Mouse (Mus musculus) right cerebral cortex, adult 2 months (tissue): ENCODE data around the gene Atp5f1.

Source experiments
- DNase-seq, 2 experiments: peaks; one replicate each; pipeline ENCODE4 v3.0.0; 2021 to 2022; ENCODE audit warnings: low spot score in 2 of 2

Atp5f1 gene

DNA sequence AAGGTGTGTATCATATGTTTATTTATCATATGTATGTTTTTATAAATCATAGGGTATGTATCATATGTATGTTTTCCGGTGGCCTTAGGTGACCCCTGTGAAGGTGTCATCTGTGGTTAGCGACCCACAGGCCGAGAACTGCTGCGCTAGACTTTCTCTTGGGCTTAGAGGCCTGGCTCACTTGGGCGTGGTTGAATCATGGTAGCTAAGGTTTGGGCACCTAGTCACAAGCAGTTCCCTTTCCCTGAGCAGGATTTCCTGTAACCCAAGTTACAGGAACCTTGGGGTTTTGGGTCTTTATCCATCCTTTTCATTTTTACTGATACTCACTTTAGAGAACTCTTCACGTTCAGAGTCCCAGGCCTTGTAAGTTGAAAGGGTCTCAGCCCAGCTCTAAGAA is 59.6 kb downstream of the Atp5f1 start:
- no peak for DNase-seq

DNA sequence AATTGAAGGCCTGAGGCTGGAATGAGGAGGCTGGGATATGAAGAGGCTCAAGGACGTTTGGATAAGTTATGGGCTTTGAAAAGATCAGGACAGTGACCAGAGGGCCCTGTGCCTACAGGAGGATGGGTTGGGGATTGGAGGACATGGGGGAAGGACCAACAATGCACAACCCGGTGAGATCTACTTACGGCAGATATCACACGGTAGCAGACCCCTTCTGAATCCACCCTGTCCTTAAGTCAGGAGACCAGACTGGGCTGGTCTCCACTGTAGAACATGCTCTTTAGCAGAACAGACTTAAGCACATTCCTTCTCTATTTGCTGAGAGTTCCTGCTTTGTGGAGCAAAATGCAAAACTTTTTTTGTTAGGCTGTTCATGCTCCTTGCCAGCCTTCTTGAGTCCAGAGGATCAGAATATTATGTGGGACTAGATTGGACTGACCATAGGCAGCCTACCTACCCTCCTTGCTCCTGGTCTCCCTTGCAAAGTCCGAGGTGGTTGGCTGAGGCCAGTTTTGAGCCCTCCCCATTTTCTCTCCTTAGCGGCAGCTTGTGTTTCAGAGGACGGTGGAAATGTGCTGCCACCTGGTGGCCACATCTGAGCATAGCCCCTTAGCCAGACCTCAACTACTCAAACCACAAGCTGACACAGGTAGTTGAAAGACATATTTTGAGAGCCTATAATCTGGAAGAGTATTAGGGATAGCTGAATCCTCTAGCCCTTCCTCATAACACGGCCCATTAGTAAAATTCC is 60.3 kb downstream of the Atp5f1 start:
- peak; percentile 84 to 87 for DNase-seq

DNA sequence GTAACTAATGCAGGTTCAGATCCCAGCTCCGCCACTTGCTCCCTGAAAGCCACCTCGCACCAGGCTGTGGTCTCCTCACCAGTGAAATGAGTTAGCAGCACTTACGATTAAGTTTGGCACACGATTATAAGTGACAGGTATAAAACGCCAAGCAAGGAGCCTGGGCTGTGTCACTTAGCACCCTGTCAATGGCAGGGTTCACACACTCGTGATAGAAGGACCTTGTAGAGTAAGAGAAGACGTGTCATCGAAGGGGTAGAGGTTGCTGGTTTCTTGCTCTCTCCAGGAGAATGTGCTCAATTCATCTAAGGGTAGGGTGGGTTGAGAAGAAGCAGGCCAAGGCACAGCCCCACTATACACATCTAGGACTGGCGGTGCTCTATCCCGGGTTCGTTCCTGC is 61.0 kb downstream of the Atp5f1 start:
- no peak for DNase-seq

DNA sequence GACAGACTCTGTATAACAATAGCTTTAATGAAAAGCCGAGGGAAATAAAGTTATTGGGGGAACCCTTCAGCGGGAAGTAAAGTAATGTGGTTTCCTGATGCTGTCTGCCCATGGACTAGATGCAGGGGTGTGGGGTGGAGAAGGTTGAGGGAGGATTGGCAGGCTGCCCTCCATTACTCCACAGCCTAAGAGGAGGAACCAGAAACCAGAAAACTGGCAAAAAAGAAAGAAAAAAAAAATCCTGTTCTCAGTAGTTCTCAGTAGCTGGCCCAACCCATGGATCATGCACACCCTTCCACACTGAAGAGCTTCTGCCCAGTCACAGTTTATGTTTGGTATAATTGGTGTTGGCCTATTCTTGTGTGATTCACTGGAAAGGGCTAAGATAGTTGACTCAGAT is 61.6 kb downstream of the Atp5f1 start:
- DNase-seq = no peak

DNA sequence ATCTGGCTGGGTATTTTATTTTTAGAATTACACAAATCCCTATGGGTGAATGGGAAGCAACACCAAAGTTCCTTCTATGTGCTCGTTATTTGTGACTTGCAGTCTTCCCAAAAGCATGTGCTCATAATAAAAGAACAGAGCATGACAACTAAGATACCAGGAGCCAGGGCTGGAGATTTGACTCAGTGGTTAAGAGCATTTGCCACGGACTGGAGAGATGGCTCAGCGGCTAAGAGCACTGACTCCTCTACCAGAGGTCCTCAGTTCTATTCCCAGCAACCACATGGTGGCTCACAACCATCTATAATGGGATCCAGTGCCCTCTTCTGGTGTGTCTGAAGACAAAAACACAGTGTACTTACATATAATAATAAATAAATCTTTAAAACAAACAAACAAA is 63.1 kb downstream of the Atp5f1 start:
- no peak for DNase-seq

DNA sequence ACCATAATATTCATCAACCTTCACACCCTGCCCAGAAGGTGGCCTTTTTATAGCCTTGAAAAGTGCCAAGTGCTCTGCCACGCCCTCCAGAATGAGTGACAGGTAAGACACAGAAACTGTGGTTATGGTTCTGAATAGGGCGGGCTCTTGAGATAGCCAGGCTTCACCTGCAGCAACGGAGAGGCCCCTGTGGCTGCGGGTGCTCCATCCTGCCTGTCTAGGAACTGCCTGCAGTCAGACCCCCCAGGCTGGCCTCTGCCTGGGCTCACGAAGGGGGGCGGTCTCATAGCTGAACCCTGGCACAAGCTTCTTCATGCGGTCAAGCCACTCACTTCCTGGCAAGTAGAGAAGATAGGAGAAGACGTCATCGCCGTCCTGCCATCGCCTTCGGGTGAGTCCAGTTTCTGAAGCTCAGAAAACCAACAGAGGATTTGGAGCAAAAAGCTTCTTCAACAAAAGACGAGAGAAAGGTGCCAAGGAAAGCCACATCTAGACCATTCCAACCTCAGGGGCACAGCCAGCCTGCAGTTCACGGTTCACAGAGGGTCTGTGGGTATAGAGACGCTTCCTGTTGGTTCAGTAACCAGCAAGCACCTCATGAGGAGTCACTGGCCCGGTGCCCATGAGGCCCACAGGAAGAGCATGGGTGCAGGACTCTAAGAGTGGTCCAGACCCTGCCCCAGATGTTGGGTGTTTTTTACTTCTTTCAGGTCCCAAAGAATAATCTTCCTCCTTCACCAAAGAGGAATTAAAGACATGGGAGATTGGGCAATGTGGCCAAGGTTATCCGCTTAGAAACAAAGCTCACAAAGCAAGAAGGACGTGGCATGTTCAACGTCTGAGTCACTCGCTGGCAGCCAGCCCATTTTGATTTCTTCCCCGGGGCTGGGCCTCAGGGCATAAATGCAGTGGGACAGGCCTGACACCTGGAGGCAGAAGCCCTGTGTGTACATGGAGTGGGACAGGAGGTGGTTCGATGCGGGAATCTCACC is 65.0 kb downstream of the Atp5f1 start:
- peak; percentile 46 to 51 for DNase-seq

DNA sequence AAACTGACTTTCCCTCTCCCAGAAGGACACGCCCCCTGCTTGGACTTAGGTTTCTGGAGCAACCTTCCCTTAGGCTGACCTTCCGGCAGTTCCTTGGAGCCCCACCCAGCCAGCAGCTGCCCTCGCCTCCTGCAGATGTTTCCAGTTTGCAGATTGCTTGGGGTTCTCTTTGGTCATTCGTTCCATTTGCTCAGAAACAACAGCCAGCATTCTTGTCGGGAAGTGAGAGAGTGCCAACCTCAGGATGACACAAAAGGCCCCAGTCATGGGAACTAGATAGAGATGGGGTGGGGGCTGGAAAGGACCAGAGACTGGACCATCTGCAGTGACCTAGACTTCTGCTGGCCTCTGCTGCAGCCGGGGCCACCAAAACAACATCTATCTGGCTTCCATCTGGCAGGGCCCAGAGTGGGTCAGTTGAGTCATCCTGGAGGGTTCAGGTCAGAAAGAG is 65.9 kb downstream of the Atp5f1 start:
- no peak for DNase-seq
